Mouse (Mus musculus) frontal cortex, postnatal 14 days (tissue): ENCODE measurements at regions not wholly inside any gene's neighbourhood (a gene's known extent, or its start where the extent isn't known, plus 50 kb on each side); places are given as distances from the start of the nearest gene placed in this dataset.
"Not testable (repeated sequence)": the region's sequence is repeated elsewhere in the genome, so short reads cannot be mapped to it uniquely, and the experiment has no call there.

Experiments used
- DNase-seq, 2 experiments: peaks; one replicate each; pipeline ENCODE4 v3.0.0; 2022; ENCODE audit warnings: low spot score in 2 of 2

DNA sequence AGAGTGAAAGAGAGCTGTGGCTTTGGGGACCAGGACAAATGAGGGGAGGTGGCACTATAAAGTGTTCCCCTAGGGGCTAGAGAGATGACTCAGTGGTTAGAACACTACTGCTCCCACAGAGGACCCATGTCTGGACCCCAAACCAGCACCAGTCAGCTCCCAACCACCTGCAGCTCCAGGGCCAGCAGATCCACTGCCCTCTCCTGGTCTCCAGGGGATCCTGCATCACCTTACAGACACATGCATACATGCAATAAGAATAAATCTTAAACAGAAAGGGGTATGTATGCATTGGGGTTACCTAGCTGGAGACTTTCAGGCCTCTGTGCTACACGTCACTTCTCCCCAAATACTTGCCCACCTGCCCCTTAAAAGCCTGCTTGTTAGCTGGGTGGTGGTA, 93.8 kb upstream of the Zfp706 start:
- no peak for DNase-seq

GRCm38 (mm10) chr15:37100767-37101288, 93.3 kb upstream of the Zfp706 start:
- DNase-seq, result no peak

GRCm38 (mm10) chr15:37099927-37100766, 92.6 kb upstream of the Zfp706 start:
- DNase-seq, result no peak

GRCm38 (mm10) chr15:37099176-37099575, 91.6 kb upstream of the Zfp706 start:
- no peak for DNase-seq

DNA sequence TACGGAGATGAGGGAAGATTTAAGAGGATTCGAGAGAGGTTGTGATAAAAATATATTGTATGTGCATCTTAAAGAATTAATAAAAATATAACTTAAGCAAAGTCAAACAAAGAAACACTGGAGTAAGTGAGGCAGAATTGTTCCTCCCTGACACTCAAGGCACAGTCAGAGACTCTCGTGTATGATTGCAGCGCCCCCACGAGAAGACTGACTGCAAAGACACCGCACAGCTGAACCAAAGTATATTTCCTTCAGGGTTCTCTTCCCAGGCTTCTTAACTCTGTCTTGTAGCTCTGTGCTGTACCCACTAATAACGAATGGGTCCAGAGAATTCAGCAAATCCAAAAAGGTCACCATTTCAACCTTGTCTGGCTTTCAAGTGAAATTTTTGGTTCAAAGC, 89.9 kb upstream of the Zfp706 start:
- DNase-seq, result no peak

DNA sequence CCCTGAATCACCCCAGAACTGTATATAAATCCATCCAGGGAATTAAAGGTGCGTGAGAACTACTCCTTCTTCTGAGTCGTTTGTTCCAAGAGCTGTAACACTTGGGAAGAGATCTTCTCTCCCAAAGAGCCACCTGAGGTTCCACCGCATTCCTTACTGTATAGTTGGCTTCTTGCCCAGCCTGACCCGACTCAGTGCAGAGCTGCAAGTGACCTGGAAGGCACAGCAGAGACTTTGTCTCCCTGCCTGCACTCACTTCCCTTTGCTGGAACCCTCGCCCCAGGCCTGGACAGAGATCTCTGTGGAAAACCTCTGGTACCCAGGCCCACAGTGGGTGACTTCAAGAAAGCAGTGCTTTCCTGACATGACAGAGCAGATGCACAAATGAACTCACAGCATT, 83.6 kb upstream of the Zfp706 start:
- not testable (repeated sequence) for DNase-seq

- no peak for DNase-seq
These were observed 76.2 kb upstream of the Zfp706 start for GRCm38 (mm10) chr15:37083726-37084125.

DNA sequence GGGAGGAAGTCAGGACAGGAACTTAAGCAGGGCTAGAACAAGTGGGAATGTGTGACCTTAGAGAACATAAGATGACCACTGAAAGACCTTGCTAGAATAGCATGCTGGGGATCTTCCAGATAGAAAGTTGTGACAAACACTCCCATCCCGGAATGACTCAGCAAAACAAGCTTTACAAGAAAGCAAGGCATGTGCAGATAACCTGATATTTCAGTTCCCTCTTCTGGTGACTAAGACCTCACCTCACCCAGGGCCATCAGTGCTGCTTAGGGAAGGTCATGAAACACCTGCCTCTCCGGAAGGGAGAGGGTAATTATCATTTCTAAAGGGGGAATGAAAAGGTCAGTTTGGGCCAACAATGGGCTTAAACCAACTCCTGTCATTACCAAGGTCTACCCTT, 74.3 kb upstream of the Zfp706 start:
- no peak for DNase-seq

GRCm38 (mm10) chr15:37080931-37081330, 73.4 kb upstream of the Zfp706 start:
- DNase-seq, result no peak

DNA sequence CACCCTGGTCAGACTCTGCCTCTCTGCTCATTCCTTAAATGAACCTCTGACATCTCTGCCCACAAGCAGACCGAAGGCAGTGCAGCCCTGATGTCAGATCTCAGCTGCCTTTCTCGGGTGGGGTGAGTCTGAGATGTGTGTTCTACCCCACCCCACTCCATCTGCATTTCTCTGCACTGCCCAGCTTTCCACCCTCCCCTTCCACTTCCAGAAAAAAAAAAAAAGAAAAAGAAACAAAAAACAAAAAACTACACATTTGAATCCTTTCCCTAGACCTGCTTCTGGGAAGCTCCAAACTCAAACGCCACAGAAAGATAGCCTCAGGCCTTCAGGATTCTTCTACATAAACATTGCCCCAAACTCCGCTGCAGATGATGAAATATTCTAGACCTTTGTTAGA, 72.8 kb upstream of the Zfp706 start:
- no peak for DNase-seq

GRCm38 (mm10) chr15:37074207-37074606, 66.6 kb upstream of the Zfp706 start:
- not testable (repeated sequence) for DNase-seq

- no peak for DNase-seq
These were observed 64.8 kb upstream of the Zfp706 start for GRCm38 (mm10) chr15:37072202-37072862.

GRCm38 (mm10) chr15:37070188-37070587, 62.6 kb upstream of the Zfp706 start:
- DNase-seq, result no peak

- no peak for DNase-seq
These were observed 59.8 kb upstream of the Zfp706 start for GRCm38 (mm10) chr15:37067326-37067725.

DNA sequence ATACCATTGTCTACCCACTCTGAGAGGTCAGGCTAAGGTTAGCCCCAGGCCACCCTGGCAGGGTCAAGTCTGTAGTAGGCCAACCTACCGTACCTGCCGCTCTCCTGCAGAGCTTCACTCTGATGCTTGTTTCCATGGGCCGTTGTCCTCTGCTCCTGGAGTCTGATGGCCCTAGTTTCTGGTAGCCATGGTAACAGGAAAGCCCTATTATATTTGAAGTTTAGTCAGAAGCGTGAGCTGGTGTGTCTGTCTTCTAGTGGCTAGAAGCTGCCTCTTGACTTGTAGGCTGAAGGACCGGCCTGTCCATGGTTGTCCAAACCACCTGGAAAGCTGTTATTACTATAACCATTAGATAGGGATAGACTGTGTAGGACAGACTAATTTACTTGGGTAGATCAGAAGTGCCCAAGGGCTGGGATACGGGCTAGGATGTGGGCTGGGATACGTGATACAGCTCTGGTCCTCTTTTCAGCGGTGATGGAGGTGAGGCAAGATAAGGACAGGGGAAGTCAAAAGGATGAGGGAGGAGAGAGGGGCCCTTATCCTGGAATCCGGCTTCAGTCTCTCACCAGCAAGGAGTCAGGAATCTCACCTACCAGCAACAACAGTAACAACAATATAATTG, 58.5 kb upstream of the Zfp706 start:
- DNase-seq, result no peak

DNA sequence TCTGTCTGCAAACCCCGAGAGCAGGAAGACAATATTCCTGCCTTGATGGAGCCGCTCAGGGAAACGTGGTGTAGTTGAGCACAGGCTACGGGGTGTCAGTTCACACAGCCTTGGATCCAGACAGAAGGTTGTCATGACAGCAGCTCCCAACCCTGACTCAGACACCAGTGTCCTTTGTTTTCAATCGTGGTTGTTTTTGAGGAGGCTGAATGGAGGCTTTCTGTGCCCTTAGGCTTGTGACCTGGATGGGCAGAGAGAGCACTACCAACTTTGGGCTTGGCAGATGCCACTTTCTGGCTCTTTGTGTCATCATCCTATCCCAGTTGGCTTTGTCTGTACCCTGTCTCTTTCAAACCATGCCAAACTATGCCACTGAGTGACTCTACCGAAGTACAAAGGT, 57.8 kb upstream of the Zfp706 start:
- no peak for DNase-seq

DNA sequence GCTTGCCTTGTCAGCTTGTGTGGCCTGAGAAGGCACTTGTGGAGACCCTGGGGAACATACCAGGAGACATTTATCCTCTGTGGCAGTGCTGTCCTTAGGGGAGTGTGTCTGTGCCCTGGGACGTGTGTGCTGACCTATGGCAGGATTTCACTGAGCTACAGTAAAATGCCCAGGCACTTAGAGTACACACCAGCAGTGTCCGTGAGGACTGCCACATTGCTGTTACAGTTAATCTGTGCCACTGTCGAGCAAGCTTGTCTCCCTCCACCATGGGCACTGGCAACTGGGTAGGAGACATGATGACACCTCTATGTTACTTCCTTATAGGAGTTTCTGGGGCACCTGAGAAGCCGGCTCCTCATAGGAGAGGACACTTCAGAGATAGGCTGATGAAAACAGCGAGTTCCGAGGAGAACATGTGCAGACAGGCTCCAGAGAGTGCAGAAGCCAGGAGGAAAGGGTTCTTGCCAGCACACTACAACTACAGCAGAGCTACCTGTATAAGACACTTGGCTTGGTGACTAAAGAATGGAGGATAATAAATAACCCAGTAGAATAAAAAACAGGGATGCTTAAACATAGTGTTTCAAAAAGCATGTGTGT, 56.3 kb upstream of the Zfp706 start:
- DNase-seq, result no peak

- DNase-seq, result no peak
These were observed 55.0 kb upstream of the Zfp706 start for GRCm38 (mm10) chr15:37062585-37062984.

DNA sequence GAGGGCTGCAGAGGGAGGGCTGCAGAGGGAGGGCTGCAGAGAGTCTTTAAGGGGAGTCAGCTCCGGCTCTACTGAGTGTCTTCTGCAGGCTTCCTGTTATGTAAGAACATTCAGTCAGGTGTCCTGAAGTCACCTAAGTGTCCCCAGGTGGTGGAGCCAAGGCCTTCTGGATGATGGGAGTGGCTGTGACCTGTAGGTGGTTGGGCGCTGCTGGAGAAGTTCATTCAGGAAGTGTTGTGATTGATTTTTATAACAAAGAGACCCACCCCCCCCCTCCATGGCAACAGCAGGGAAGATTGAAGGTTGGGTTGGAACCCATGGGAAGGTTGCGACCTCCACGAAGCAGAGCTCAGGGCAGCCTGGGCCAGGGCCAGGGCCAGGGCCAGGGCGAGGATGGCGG, 53.9 kb upstream of the Zfp706 start:
- no peak for DNase-seq

DNA sequence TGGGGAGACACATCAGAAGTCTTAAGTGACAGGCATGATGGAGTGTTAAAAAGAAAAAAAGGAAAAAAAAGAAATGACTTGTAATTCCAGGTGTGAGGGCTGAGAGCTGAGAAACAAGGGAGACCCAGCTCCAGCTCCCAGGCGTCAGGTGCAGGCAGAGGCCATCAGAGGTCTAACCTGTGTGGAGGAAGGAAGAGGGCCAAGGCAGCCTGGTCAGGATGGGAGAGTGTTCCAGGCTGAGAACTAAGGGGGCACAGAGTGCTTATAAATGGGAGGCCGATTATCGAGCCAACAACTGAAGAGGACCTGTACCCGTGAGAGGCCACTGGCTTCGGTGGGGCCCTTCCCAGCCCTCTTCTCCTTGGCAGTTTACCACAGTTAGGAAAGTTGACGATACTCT, 53.3 kb upstream of the Zfp706 start:
- no peak for DNase-seq
